Mouse (Mus musculus) liver, adult 2 months (tissue): Measurements from ENCODE around the gene Nav2. TPM values are rescaled to one million over a fixed set of nuclear protein-coding genes. Genes with fewer than 3 reads are reported as not detected.

ENCODE experiments used
- DNase-seq: peaks from one replicate; pipeline ENCODE4 v3.0.0-alpha.2; 2011; ENCODE audit warnings: low read depth, low spot score; ENCODE audit errors: extremely low read depth
- H3K27ac ChIP-seq: fragments of 200-500 bp; replicated peaks from 2 replicates; pipeline ENCODE4 v1.5.1; 2012; ENCODE audit warnings: low read depth, mild to moderate bottlenecking, control low read depth, inconsistent platforms, low read length; ENCODE audit not compliant: insufficient read depth
- H3K27me3 ChIP-seq: fragments of 200-500 bp; 2 replicates; pipeline ENCODE4 v1.6.1; 2012; ENCODE audit warnings: mild to moderate bottlenecking, moderate library complexity, low read length, inconsistent platforms; ENCODE audit not compliant: control insufficient read depth, insufficient read depth
- H3K36me3 ChIP-seq: fragments of 200-500 bp; 2 replicates; pipeline ENCODE4 v1.6.1; 2012; ENCODE audit warnings: low read length, inconsistent platforms; ENCODE audit not compliant: control insufficient read depth, insufficient read depth
- H3K4me1 ChIP-seq: fragments of 200-500 bp; 2 replicates; pipeline ENCODE4 v1.6.1; 2011; ENCODE audit warnings: low read length; ENCODE audit not compliant: control insufficient read depth, insufficient read depth
- H3K4me3 ChIP-seq: fragments of 200-500 bp; 2 replicates; pipeline ENCODE4 v1.5.1; 2011; ENCODE audit warnings: low read depth, mild to moderate bottlenecking, control low read depth, low read length, moderate library complexity; ENCODE audit not compliant: insufficient read depth
- H3K79me2 ChIP-seq: fragments of 200-500 bp; 2 replicates; pipeline ENCODE4 v1.6.1; 2012; ENCODE audit warnings: inconsistent platforms, mild to moderate bottlenecking, low read length, moderate library complexity; ENCODE audit not compliant: control insufficient read depth, insufficient read depth
- H3K9ac ChIP-seq: fragments of 200-500 bp; 2 replicates; pipeline ENCODE4 v1.6.1; 2012; ENCODE audit warnings: low read depth, mild to moderate bottlenecking, control low read depth, inconsistent platforms, low read length
- CTCF ChIP-seq: fragments of 200-500 bp; IDR thresholded peaks from 2 replicates; pipeline ENCODE4 v1.5.1; 2011; ENCODE audit warnings: low read depth, low read length, control low read depth
- POLR2A ChIP-seq: fragments of 200-500 bp; IDR thresholded peaks from 2 replicates; pipeline ENCODE4 v1.6.1; 2011; ENCODE audit warnings: low read length, control low read depth; ENCODE audit not compliant: insufficient read depth; ENCODE audit errors: extremely low read depth
- WGBS: fragments of 180-500 bp; shearing (Covaris S2); methylation state at CpG from one replicate; pipeline ENCODE4 v1.1.7; 2018; 5-methylcytosine and 5-hydroxymethylcytosine counted together
- polyA plus RNA-seq: library from polyadenylated mRNA; depleted of rRNA; stranded (reverse); fragments of >200 nt; gene quantifications from 2 replicates; pipeline ENCODE4 v1.2.3, GENCODE M21; 2012
- total RNA-seq: library from RNA; depleted of rRNA; stranded (reverse); fragments of >200 nt; gene quantifications from 2 replicates; pipeline ENCODE4 v1.2.3, GENCODE M21; 2014

Nav2 gene
- total and polyA plus RNA-seq, 2 experiments, result 11.1 to 17.6 TPM

GRCm38 (mm10) chr7:49499598-49499997 lies 591.1 kb downstream of the Nav2 start:
- Histone ChIP-seq H3K36me3 (peaks cover 4% of the 10 kb centered on the region; the same call in 1 of the 2 replicates), H3K27ac (no peak overlapping the region), H3K27me3 (no peaks in the 10 kb centered on the region), H3K9ac (no peak overlapping the region), H3K4me3 (no peak overlapping the region), H3K4me1 (peaks cover 13% of the 10 kb centered on the region), H3K79me2 (peaks cover 1% of the 10 kb centered on the region; the same call in 1 of the 2 replicates)
- no peak for TF ChIP-seq CTCF
- TF ChIP-seq POLR2A, result no peak
- DNase-seq, result no peak
- WGBS, result 87% methylated on average over 6 of the region's 6 CpGs

- H3K79me2 ChIP-seq, result no peaks in the 10 kb centered on the region; the same call in 1 of the 2 replicates
- H3K4me3 ChIP-seq, result no peak overlapping the region
- H3K36me3 ChIP-seq, result no peaks in the 10 kb centered on the region
- TF ChIP-seq CTCF, result no peak
- TF ChIP-seq POLR2A, result no peak
- DNase-seq, result no peak
- H3K4me1 ChIP-seq, result peaks cover 19% of the 10 kb centered on the region
- H3K27me3 ChIP-seq, result no peaks in the 10 kb centered on the region
- no peak overlapping the region for H3K27ac ChIP-seq
- H3K9ac ChIP-seq, result no peak overlapping the region
- WGBS, result 96% methylated on average over 5 of the region's 5 CpGs
Measured at GRCm38 (mm10) chr7:49500916-49501315, 592.4 kb downstream of the Nav2 start.

- Histone ChIP-seq H3K4me1 (peaks cover 24% of the 10 kb centered on the region), H3K4me3 (no peak overlapping the region), H3K27ac (no peak overlapping the region), H3K36me3 (no peaks in the 10 kb centered on the region), H3K79me2 (peaks cover 6% of the 10 kb centered on the region; the same call in 1 of the 2 replicates), H3K9ac (no peak overlapping the region), H3K27me3 (no peaks in the 10 kb centered on the region)
- TF ChIP-seq POLR2A (no peak), CTCF (no peak)
- peak; percentile 76 for DNase-seq
- 30% methylated on average over 8 of the region's 8 CpGs for WGBS
Measured at GRCm38 (mm10) chr7:49503419-49503818, 594.9 kb downstream of the Nav2 start.

- no peak for DNase-seq
- 64% methylated on average over 2 of the region's 2 CpGs for WGBS
- peaks cover 10% of the 10 kb centered on the region; the same call in 1 of the 2 replicates for H3K79me2 ChIP-seq
- H3K4me1 ChIP-seq, result peaks cover 24% of the 10 kb centered on the region
- H3K9ac ChIP-seq, result no peak overlapping the region
- H3K27me3 ChIP-seq, result no peaks in the 10 kb centered on the region
- H3K27ac ChIP-seq, result peak overlapping the region; percentile 78
- H3K36me3 ChIP-seq, result no peaks in the 10 kb centered on the region
- H3K4me3 ChIP-seq, result no peak overlapping the region
- TF ChIP-seq POLR2A, result no peak
- no peak for TF ChIP-seq CTCF
Measured at GRCm38 (mm10) chr7:49503881-49504280, 595.4 kb downstream of the Nav2 start.

- Histone ChIP-seq H3K4me3 (no peak overlapping the region), H3K27me3 (no peaks in the 10 kb centered on the region), H3K79me2 (peaks cover 10% of the 10 kb centered on the region; the same call in 1 of the 2 replicates), H3K36me3 (no peaks in the 10 kb centered on the region), H3K27ac (peak overlapping the region; percentile 78), H3K9ac (no peak overlapping the region), H3K4me1 (peaks cover 24% of the 10 kb centered on the region)
- TF ChIP-seq CTCF, result no peak
- TF ChIP-seq POLR2A, result no peak
- DNase-seq, result peak; percentile 58
- 15% methylated on average over 3 of the region's 3 CpGs for WGBS
Measured at GRCm38 (mm10) chr7:49504297-49504696, 595.8 kb downstream of the Nav2 start.

GRCm38 (mm10) chr7:49505024-49505423 lies 596.5 kb downstream of the Nav2 start:
- Histone ChIP-seq H3K36me3 (no peaks in the 10 kb centered on the region), H3K27ac (peak overlapping the region; percentile 86), H3K9ac (peak overlapping the region; percentile 17; the same call in 1 of the 2 replicates), H3K79me2 (peaks cover 15% of the 10 kb centered on the region; the same call in 1 of the 2 replicates), H3K4me3 (no peak overlapping the region), H3K27me3 (no peaks in the 10 kb centered on the region), H3K4me1 (peaks cover 24% of the 10 kb centered on the region)
- TF ChIP-seq POLR2A, result no peak
- no peak for TF ChIP-seq CTCF
- 23% methylated on average over 3 of the region's 3 CpGs for WGBS
- peak; percentile 97 for DNase-seq
